Mouse (Mus musculus) cerebellum, adult 9-10 months (tissue): ENCODE measurements around the gene Chkb.

ENCODE experiments used
- DNase-seq: peaks from one replicate; pipeline ENCODE4 v3.0.0; 2022

Chkb gene

DNA sequence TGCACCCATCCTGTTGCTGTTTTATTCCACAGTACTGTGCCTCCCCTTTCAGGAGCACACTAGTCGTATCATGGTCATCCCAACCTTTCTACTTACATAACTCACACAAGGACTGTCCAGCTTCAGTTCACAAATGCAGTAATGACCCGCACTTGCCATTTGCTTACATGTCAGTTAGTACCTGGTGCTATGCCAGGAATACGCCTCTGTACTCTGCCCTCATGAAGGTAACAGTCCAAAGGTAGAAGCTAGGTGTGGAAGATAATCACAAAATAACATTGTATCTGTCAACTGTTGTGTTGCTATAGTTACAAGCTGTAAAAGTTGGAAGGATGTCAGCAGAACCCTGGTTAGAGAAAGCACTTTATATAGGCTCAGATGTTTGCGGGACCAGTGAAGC, 32.8 kb downstream of the Chkb start:
- DNase-seq: no peak

DNA sequence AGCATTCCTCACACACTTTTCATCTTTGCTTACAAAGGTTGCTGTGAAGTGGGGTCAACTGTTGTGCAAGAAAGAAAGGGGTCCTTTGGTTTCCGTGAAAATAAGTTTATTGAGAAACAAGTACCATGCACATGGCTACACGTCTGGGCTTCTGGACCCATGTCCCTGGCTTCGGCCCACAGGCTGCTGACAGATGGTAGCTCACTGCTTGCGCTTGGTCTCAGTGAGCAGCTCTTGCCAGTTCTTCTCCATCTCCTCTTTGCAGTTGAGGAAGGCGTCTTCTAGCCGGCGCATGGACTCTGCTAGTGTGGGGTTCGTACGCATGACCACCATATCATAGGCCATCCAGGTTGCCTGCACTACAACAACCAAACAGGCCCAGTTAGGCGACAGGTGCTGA, 39.6 kb downstream of the Chkb start:
- peak; percentile 58 for DNase-seq

GRCm38 (mm10) chr15:89387127-89387526, 42.6 kb downstream of the Chkb start:
- no peak for DNase-seq

DNA sequence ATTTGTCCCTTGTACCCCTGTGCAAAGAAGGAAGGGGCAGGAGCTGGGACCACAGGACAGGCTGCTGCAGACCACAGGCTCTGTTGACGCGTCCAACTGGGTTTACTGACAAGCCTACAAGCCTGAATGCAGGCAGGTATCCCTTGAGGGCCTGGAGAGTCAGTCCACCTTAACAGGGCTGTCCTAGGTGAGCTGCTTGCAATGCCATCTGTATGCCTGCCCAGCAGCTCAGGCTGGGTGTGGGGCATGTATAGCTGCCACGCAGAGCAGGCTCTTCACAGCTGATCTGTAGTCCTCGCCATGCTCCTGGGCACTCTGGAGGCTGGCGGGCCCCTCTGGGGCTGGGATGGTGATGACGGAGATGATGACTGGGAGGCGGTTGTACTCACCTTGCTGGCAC, 45.1 kb downstream of the Chkb start, which contains the start of gene Klhdc7b:
Klhdc7b (plus strand) TSS at position 301 of the 400 bp plus-strand sequence.
- DNase-seq: peak; percentile 15

DNA sequence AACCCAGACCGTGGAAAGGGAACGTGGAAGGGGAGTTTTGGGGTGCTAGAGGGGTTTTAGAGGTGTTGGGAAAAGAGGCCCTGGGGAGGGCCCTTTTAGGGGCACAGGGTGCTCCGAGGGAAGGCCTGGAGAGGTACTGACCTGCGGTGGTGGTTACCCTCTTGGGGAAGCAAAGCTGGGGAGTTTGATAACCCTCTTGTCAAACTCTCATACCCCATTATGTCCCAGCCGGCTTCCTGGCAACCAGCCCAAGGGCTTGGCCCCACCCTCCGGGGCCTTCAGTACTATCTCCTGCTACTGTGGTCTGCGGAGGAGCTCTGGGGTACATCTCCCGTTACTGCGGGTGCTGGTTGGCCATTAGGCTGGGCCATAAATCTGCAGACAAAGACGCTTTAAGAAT, 50.3 kb downstream of the Chkb start:
- peak; percentile 75 for DNase-seq

GRCm38 (mm10) chr15:89378831-89379401, 50.8 kb downstream of the Chkb start, which contains the start of gene Odf3b:
Odf3b (minus strand) TSS chr15:89379282.
- DNase-seq: peak; percentile 90

GRCm38 (mm10) chr15:89377938-89378828, 51.5 kb downstream of the Chkb start:
- peak; percentile 75 for DNase-seq

DNA sequence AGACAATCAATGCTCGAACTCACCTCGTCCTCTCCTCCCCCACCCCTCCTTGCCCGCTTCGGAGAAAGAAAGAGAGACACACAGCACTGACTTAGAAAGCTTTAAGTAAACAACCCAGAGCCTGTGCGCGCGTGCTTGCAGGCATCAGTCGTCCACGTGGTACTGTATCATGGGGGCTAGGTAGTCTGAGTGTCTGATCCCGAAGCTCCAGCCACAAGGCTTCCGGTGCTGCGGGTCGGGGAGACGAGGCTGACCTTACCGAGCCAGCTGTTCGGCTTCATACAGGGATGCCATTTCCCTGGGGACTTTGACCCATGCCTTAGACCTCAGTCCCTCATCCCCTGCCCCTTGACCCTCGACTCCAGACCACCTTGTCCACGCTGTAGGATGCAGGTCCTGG, 52.3 kb downstream of the Chkb start:
- peak; percentile 45 for DNase-seq

DNA sequence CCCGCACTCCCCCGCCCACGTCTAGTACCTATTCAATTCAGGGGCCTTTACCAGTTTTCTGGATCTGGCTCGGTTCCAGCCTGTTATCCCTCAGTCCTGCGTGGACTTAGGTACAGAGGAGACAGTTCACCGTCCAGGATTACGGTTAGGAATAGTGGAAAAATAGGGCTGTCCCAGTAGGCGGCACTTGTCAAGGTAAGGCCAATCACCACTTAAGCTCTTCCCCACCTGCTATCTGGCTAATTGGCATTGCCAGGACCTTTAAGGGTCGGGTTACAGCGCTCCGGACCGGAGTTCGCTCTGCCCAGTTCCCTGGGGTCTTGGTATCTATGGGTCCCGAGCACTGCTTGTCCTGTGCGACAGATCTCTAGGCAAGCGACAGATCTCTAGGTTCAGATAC, 52.8 kb downstream of the Chkb start, which contains the start of gene Tymp:
Tymp (minus strand) TSS at position 83 of the 400 bp plus-strand sequence.
- DNase-seq: peak; percentile 47
